Mouse (Mus musculus) ovary, adult 2 months (tissue): Measurements from ENCODE around the gene Washc2. TPM values are rescaled to one million over a fixed set of nuclear protein-coding genes. Genes with fewer than 3 reads are reported as not detected.

Experiments used
- polyA plus RNA-seq: library from polyadenylated mRNA; depleted of rRNA; stranded (reverse); fragments of >200 nt; gene quantifications from 2 replicates; pipeline ENCODE4 v1.2.3, GENCODE M21; 2012; rRNA removed

Washc2 gene
- polyA plus RNA-seq, result 75.4 and 90.0 TPM in 2 replicates

DNA sequence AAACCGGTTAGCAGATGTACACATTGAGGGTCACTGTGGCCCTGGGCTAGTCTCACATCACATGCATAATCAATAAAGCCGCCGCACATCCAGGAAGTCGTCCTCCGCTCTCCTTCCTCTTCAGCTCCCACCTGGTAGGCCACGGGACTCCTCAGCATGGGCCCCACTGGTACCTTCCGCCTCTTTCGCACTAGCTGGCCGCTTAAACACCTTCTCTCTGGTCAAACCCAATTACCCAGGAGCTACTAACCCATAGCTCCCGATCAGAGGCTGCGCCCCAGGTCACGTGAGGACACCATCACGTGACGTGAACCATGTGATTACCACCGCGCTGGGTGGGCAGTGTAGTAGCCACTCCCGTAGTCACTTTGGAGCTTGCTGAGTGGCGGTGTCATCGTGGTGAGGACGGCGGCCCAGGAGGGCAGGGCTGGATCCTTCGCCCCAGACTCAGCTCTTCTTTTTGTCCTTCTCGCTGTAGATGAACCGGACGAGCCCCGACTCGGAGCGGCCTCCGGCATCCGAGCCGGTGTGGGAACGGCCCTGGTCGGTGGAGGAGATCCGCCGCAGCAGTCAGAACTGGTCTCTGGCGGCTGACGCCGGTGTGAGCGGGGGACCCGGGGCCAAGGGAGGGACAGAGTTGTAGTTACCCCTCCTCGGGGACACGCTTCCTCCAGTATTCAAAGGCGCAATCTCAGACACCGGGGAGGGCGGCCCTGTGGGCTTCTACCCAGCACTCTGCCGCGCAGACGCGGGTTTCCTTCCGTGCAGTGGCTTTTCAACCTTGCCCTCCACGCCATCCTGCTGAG lies at the start of gene Washc2:
Washc2 (plus strand) TSS at position 310 of the 806 bp plus-strand sequence.

GRCm38 (mm10) chr6:116193394-116194393 lies 14.1 kb upstream of the Washc2 start, which contains the start of gene Tmcc1:
Gene Tmcc1 (minus strand): TSS chr6:116193486.

DNA sequence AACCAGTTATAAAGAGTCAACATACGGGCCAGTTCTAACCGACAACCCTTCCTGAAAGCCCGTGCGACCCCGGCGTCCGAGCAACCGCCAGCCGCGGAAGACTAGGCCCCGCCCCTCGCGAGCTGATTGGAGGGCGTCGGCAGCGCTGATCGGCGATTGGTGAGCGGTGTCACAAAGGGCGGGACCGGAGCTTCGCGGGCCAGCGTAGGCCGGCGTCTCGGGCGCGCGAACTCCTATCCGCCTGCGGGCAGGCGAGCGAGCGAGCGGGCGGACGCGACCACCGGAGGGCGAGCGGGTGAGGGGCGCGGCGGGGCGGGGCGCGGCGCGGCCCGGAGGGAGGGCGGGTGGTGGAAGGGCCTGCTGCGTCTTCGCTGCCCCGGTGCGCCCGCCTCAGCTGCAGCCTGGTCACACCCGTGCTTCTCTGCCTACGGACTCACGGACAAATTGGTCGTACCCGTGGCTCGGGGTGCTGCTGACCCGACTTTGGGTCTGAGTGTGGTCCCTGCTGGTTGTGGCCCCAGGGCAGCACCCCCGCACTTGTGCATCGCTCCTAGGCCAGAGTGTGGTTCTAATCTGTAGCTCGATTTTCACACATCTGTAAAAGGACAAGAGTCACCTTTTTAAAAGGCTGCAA lies 56.3 kb downstream of the Washc2 start, which contains the start of gene Zfand4:
Zfand4 (plus strand) TSS at position 205 of the 634 bp plus-strand sequence.

Other genes with a start within 250 kb of the Washc2 start
- gene Plxnd1, start 213.0 kb upstream of the Washc2 start, polyA plus RNA-seq, result 203 and 236 TPM in 2 replicates
- 8.9 and 9.8 TPM in 2 replicates for gene Tmcc1, start 14.6 kb upstream of the Washc2 start, polyA plus RNA-seq
- 0.54 and 0.84 TPM in 2 replicates for gene Zfand4, start 56.2 kb downstream of the Washc2 start, polyA plus RNA-seq
- 95.6 and 99.6 TPM in 2 replicates for gene March8, start 130.0 kb downstream of the Washc2 start, polyA plus RNA-seq